Mouse (Mus musculus) lung, postnatal 36 days (tissue): ENCODE measurements at regions not wholly inside any gene's neighbourhood (a gene's known extent, or its start where the extent isn't known, plus 50 kb on each side); places are given as distances from the start of the nearest gene placed in this dataset.

Experiments used
- DNase-seq: peaks from one replicate; pipeline ENCODE4 v3.0.0; 2022; ENCODE audit warnings: mixed read lengths

DNA sequence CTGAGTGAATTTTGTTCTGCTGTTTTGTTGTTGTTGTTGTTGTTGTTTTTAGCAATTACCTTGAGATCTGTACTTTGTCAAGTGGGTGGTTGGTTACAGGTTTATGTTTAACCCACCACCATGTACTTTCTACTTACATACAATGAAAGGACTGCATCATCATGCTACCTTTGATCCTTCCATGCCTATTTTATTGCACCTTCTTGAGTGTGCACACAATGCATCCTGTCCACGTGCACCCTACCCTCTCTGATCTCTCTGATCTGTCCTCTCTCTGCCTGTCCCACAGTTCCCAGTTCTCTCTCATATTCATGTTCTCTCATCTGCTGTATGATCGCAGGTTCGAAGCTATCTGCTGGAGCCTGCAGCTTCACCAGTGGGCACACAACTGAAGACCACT lies 59.9 kb upstream of the Gas1 start:
- no peak for DNase-seq

DNA sequence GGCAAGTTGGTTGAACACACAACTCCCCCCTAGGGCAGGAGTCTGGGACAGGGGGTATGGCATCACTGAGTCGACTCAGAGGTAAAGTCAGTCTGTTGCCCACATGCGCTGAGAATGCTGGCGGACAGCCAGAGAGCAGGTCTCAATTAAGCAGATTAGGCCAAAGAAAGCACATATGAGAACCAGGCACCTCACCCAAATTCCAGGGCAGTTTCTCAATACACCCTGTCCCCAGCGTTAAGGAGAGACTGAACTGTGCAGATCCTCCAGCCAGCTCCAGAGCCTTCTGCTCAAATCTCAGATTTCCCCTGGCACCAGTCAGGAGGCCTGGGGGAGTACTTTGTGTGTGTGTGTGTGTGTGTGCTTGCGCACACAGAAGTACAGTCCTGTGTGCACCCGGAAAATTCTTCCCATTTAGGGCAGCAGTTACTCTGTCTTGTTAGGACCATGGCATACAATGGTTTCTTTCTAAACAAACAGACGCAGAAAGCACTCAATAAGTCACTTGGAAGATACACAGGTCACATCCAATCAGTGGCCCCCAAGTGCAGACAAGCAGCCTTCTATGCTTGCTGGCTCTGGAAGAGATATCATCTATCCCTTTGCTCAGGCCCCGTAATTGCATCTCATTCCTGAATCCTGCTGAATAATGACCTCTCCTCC lies 65.4 kb upstream of the Gas1 start:
- DNase-seq, result no peak

DNA sequence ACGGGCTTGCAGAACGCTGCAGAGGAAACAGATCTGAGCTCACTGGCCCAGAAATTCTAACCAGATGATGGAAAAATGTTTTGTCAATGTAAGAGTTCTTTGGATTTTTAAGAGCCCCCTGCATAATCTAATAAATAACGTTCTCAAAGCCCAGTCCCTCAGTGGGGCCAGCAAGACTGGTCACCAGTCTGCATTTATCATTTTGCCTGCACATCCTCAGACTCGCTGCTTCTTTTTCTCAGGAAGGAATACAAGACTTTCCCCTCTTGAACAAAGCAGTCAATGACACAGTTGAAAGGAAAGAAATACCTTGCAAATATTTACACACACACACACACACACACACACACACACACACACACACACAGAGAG lies 65.9 kb upstream of the Gas1 start:
- no peak for DNase-seq

DNA sequence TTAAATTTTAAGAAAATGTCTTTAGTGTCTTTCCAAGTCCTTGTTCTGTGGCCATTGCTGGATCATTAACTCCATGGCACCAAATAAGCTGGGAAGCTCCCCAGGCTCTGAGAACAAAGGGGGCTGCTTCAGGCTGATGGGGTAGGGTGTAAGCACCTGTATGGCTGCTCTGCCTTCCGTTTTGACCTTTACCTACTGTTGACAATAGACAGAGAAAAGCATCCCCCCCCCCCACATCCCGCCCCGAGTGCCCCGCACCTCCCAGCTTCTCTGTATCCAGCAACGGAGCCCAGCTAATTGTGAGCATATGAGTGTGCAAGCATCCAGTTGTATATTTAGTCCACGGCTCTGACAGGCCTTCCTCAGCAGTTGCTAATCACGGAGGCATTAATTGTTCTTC lies 78.0 kb upstream of the Gas1 start:
- no peak for DNase-seq

DNA sequence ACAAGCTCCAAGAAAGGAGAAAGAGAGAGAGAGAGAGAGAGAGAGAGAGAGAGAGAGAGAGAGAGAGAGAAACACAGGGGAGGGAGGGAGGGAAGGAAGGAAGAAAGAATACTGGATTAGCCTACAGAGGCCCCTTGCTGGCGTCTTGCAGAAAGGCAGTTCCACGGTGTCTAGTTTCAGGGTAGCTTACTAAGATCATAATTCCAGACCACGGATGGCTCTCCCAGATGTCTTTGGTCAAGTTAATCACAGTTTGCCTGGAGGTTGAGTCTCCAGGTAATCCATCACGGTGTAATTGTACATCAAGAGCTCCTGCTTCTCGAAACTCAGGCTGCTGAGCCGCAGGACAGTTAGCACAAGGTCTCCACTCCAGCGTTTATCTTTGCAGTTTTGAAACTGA lies 78.5 kb upstream of the Gas1 start:
- DNase-seq, result no peak

DNA sequence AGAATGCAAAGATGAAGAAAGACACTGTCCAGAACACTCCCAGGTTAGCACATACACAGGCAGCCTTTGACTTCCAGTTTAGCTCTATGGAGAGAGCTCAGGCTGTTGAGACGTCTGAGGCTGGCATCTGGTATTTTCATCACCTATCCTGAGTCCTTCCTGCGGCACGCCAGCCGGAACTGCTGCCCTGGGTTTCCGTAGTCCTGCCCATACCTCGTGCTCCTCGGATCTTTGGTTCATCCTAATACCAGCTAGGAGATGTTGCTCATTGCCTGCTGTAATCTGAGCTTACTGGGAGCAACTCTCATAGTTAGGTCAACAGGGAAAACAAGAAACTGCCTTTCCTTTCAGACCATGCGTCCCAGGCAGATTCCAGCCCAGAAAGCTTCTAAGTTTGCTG lies 79.8 kb upstream of the Gas1 start:
- DNase-seq, result no peak

DNA sequence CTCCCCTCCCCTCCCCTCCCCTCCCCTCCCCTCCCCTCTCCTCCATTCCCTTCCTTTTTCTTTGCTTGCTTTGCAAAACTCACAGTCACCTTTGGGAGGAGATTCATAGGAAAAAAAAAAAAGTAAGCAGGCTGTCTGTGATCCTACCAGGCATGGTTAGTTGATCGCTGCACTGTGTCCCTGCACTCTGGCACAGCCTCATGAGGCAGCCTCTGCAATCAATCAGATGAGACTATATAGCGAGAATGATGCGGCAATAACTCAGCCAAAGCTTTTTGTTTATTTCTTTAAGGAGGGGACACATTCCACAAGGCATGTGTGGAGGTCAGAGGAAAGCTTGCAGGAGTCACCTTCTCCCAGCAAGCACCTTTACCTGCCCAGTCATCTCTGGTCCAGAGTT lies 80.7 kb upstream of the Gas1 start:
- no peak for DNase-seq

DNA sequence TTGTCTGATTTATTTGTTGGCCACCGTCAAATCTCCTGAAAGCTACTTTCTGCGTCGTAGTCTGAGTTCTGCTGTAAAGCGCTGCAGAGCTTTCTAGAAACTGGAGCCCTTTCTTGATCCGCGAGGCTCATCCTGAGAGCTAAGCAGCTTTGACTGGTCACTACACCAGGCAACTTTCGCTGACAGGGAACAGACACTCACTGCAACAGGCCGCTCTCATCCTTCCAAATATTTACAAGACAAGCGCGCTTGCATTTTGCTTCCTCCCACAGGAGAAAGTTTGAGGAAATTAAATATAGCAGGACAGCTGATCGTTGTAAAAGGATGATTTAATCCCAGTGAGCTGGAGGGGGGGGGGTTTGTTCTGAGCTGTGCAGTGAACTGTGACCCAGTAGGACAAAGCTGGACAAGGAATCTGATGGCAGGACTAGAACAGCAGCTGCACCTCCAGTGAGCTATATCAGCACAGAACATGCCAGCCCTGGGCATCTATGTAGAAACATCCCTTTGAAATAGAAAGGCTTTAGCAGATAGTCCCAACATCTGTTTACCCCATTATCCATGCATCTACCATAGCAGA lies 85.4 kb upstream of the Gas1 start:
- DNase-seq, result no peak

DNA sequence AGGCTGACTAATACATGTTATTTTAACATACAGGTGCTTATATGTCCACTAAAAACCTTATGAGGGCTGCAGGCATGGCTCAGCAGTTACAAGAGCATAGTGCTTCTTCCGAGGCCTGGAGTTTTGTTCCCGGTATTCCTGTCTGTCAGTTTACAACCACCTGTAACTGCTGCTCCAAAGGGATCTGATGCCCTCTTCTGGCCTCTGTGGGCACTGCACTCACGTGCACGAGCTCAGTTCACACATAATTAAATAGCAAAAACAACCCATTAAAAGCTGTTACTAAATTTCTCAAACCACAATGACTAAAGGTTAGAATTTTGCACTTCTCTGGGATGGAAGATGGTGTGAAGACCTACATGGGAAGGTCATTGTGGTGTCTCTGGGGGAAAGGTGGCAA lies 87.3 kb upstream of the Gas1 start:
- no peak for DNase-seq

DNA sequence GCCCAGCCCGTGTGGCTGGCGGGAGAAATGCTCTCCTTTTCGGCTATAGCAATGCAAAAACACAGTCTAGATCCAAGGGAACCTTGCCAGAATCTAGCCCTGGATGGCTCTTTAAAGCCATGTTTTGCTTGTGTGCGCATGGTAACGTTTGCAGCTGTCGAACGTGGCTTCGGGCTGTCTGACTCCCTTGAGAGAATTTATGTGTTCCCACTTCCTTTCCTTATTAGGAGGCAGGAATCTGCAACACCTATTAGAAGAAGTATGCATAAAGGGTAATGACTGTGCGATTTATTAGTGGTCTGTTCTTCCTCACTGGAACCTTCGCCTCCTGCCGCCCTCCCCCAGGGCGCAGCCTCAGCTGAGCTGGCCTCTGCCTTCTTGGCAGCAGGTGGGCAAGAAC lies 90.4 kb upstream of the Gas1 start:
- DNase-seq, result peak; percentile 48

DNA sequence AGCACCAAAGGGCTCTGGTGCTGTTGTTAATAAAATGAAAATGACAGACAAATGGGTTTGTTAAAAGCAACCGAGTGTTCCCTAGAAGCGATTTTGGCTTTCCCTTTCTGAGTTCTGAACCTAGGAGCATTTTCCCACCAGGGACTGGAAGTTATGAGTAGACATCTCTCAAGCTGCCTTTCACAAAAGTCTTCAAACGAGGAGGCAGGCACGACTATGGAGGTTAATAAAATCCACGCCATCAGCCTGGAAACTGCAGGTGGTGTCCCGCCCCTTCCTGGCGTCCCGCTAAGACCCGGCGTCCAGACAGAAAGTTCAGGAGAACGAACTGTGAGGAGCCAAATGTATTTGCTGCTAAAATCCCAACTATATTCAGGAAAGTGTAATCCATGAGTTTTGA lies 91.1 kb upstream of the Gas1 start:
- no peak for DNase-seq

DNA sequence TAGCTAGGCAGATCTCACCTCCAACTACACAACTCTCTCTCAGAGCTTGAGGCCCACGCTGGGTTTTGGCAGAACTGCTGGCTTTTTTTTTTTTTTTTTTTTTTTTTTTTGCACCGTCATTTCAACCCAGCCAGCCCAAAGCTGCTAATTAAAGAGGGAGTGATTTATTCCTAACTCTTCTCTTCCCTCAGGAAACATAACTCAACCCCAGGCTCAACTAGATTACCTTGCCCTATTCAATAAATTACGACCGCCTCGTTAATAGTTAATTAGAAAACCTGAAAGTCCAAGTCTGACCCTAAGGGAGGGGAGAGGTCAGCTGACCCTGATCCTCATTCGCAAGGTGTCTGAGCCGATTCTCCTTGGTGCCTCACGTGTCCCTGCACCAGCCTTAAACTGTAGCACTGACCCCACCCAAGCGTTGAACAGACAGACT lies 92.3 kb upstream of the Gas1 start:
- DNase-seq, result no peak

DNA sequence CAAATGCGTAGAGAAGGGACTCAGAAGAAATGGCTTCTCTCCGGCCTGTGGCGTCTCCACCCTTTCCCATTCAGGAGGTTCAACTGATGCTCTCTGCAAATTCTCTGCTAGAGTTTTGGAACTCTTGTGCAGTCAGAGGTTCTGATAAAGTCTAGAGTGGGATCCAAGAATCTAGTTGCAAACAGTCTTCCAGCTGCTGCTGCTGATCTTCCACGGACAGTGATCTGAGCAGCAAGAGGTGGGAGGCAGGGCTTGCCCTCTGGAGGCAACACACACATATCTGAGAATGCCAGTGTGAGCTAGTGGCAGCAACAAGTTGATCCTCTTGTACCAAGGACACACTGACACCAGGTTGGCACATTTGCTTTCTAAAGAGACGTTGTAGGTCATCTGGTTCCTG lies 93.4 kb upstream of the Gas1 start:
- no peak for DNase-seq

DNA sequence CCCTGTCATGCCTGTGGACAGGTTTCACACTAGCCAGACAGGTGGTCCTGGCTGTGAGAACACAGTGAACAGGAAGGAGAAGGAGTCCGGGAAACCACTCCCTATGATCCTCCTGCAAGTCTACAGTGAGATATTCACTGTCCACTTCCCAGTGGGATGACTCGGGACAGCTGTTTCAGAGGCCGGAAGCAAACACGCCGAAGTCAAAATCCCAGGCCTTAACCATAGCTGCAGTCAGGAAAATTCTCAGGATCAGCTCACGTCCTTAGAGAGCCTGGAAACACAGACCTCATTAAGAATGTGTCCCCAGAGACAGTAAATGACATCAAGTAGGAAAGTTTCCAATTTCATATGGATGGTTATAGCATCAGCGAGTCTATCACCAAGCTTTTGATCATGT lies 96.2 kb upstream of the Gas1 start:
- no peak for DNase-seq

DNA sequence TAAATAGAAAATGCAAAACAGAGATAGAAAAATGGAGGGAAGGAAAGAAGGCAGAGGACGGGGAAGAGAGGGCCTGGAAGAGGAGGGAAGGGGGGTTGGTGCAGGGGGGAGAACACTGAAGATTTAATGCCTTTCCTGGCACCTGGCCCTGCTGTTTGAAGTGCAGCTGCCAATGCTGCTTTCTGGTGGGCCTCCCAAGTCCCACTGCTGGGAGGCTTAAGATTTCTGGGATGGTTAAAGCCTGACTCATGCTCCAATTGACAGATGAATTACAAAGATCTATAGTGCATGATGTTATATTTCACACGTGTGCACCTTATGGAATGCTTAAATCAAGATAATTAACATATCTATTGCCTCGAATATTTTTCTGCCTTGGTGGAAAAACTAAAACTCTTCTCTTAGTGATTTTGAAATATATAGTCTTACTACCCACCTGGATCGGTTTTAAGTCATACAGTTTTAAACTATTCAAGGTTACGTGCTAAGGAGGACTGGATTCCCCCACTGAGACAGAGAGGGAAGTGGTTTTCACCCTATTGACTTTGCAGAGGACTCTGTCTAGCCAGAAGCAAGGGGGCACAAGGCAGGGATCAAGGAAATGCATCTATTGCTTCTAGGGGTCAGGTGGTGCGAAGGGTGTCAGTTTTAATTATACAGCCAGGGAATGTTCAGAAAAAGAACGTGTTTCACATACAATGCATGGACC lies 105.5 kb upstream of the Gas1 start:
- DNase-seq, result no peak

DNA sequence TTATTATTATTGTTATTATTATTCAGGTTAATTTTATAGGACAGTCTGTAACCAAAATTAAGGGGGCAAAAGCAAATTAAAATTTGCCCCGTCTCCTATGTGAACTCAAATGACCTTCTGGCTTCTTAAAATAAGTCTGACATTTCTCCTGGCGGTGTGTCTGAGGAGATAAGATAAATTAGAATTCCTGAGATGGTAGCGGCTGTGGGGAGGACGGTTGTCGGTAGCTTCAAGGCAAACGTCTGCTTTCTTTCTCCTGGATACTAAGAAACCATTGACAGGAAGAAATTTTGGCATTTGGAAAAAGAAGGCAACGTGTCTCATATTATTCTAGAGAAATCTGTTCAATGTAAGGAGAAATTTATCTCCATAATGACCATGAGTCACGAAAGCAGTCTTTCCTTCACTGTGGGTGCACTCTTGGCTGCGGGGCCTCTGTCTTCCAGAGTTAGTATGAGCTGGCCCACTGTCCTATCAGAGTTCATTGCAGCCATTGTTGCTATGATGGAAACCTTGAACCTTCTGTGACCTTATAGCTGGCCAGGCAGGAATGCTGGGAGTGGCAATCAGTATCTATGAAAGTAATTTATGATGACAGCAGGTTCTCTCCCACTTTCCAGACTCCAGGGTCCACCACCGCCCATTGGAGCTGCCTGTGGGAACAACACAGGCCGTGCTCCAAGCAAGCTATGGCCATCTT lies 109.5 kb upstream of the Gas1 start:
- no peak for DNase-seq

DNA sequence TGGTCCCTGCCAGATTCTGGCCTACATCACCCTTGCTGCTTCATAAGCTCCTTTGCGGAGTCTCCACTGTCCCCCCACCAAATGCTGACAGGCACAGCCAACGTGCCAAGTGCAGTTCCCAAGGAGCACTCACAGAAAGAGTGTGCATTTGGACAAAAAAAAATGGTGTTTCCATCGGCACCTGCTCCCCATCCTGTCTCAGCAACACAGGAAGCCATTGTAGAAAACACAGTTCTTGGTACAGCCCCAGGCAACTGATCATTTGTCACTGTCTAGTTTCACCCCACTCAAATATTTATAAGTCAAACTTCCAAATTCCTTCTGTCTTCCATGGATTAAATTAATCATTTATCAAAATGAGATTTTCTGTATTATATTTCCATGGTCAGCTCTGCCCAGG lies 112.5 kb upstream of the Gas1 start:
- DNase-seq, result no peak

DNA sequence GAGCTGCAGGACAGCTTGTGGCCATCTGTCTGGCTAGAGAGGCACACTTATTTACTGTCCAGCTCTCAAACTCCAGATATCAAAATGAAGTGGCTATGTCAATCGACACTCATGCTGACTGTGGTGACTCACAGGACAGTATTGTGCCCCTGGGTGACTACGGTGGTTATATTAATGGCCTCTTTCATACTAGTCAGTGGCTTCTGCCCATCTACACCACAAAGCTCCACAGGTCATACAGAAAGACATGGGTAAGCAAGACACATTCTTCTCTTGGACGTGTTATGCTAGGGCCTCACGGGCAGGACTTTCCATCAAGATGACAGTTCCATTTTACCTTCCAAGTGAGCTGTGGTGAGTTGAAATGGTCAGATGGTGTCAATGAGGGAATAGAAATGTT lies 113.7 kb upstream of the Gas1 start:
- no peak for DNase-seq

DNA sequence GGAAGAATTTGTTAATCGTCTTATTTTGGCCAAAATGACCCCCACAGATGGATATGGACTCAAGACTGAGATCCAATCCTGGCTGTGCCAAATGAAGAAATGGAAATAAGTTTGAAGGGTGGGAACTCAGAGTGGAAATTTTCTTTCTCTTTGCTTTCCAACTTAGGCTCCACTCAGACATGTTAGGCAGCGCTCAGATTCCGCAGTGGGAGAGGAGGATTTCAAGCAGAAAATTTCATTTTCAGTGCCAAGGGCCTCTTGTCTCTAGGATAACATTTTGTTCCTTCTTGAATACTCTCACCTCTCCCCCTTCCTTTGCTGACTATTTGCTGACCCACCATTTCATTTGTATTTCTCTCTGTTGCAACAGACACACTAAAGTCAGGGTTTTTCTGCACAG lies 114.2 kb upstream of the Gas1 start:
- DNase-seq, result peak; percentile 27

DNA sequence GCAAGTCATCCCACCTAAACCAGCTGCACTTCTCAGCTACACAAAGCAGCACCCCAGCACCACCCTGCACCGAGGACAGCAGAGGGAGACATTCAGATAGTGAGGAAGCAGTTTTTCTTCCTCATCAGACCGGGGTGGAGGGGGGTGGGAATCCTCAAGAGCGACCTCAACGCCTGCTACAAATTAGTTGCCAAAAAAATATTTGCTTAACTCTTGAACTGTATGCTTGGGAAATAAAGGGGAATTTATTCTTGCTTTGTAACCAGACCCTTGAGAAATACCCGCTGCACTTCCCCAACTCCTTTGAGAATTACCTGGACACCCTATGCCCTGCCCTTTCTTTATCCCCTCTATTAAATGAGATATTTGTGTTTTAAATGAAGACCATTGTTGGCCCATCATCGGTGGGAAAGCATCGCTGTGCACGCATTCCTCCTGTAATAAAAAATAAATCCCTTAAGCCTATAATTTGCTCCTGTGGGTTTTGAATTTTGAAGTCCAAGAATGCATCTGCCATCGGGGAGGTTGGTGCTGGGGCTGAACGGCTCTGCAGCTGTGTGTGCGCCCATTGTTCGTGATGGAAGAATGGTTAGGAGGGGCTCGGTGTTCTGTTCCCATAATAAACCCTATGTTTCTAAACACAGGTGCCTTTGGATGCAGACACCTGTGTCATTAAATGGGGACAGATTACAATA lies 119.2 kb upstream of the Gas1 start:
- no peak for DNase-seq

DNA sequence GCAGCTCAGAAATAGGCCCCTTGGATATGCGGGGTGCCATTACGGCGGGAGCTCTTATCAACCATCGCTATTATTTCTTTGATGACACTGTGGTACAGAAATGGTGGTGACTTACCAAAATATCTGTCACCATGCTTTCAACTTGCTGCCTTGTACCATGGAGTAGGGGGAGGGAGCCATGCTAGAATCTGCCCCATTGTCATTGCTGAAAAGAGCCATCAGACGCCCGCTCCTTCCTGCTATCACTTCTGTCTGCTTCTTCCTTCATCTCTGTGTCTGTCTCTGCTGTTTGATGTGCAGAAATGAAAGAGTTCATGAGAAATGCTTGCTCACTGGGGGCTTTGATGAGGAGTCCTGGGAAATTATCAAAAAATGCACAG lies 119.7 kb upstream of the Gas1 start:
- no peak for DNase-seq

DNA sequence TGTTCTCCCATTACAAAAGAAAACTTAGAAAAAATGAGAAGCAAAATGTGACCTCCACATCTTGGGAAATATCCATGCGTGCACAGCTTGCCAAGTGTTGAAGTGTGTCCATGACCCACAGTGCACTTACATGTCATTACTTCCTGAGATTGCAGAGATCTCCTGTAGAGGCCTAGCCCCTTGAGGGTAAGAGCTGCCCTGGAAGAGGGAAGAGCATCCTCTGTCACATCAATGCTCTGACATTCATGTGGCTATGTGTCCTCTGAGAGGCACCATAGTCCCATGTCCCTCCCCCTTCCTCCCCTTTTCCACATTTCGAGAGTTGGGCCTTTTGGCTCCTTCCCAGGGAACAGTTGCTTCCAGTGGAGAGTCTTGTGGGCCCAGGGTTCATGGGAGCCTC lies 121.4 kb upstream of the Gas1 start:
- peak; percentile 31 for DNase-seq

DNA sequence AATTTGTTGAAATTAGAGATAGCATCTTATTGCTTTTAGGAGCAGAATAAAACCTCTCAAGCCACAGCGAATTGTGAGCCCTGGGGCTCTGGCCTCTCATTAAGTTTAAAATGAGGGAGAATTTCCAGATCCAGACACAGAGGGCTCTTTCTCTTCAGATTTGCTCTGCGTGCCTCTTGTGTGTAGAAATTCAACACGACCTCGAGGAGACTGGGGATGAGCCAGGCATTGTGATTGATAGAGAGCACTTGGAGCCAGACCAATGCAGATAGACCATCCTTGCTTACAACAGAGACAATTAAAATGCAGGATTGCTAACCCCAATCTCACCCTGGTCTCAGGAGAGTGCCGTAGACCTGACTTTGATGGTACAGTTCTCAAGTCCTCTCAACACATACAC lies 121.9 kb upstream of the Gas1 start:
- DNase-seq, result no peak

DNA sequence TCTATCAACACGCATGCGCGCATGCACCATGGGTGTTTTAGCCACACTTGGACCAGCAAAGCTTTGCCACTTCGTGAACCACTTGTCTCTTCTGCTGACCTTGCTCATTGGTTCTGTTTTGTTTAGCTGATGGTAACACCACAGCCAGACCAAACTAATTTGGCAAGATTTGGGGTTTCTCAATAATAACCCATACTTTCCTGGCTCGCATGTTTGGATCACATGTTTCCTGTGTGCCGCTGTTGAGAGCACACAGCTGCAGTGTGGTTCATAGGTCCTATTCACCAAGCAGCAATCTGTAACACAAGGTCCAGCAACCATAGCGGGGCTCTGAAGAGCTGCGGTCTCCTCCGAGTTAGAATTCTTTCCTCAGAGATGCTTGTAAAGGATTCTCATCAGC lies 126.4 kb upstream of the Gas1 start:
- DNase-seq, result peak; percentile 44
